Mouse (Mus musculus) kidney, postnatal 4 days (tissue): ENCODE results near the gene Tpk1.

Source experiments
- DNase-seq, 2 experiments: peaks; one replicate each; pipeline ENCODE4 v3.0.0; 2021; ENCODE audit warnings: mixed read lengths in 2 of 2

The Tpk1 gene

GRCm38 (mm10) chr6:43665677-43666546 is at the start of gene Tpk1:
Gene Tpk1 (minus strand): TSS chr6:43666278.
- peak; percentile 96 to 98 for DNase-seq

GRCm38 (mm10) chr6:43702810-43703614 is 36.9 kb upstream of the Tpk1 start:
- DNase-seq: no peak

- no peak for DNase-seq
Observed at GRCm38 (mm10) chr6:43691863-43692262, 25.8 kb upstream of the Tpk1 start.

- DNase-seq: no peak
Observed at GRCm38 (mm10) chr6:43685985-43686384, 19.9 kb upstream of the Tpk1 start.

GRCm38 (mm10) chr6:43682535-43682934 is 16.5 kb upstream of the Tpk1 start:
- no peak for DNase-seq

GRCm38 (mm10) chr6:43678689-43679212 is 12.7 kb upstream of the Tpk1 start:
- no peak for DNase-seq

- DNase-seq: no peak
Observed at GRCm38 (mm10) chr6:43677566-43677965, 11.5 kb upstream of the Tpk1 start.

GRCm38 (mm10) chr6:43676139-43676538 is 10.1 kb upstream of the Tpk1 start:
- DNase-seq: no peak

GRCm38 (mm10) chr6:43674986-43675760 is 9.1 kb upstream of the Tpk1 start:
- peak; percentile 36 to 58 for DNase-seq

GRCm38 (mm10) chr6:43670939-43671338 is 4.9 kb upstream of the Tpk1 start:
- DNase-seq: no peak

GRCm38 (mm10) chr6:43667681-43668080 is 1.6 kb upstream of the Tpk1 start:
- no peak for DNase-seq

GRCm38 (mm10) chr6:43666611-43667400 is 728 bp upstream of the Tpk1 start:
- DNase-seq: no peak

GRCm38 (mm10) chr6:43661822-43662221 is 4.3 kb downstream of the Tpk1 start:
- DNase-seq: no peak

- DNase-seq: no peak
Observed at GRCm38 (mm10) chr6:43658290-43658689, 7.8 kb downstream of the Tpk1 start.

GRCm38 (mm10) chr6:43657845-43658244 is 8.2 kb downstream of the Tpk1 start:
- no peak for DNase-seq

GRCm38 (mm10) chr6:43654876-43655456 is 11.1 kb downstream of the Tpk1 start:
- DNase-seq: no peak

- DNase-seq: no peak
Observed at GRCm38 (mm10) chr6:43649516-43649915, 16.6 kb downstream of the Tpk1 start.

- DNase-seq: no peak
Observed at GRCm38 (mm10) chr6:43645674-43646073, 20.4 kb downstream of the Tpk1 start.

GRCm38 (mm10) chr6:43645105-43645504 is 21.0 kb downstream of the Tpk1 start:
- DNase-seq: no peak

- DNase-seq: no peak
Observed at GRCm38 (mm10) chr6:43643718-43644117, 22.4 kb downstream of the Tpk1 start.

- DNase-seq: peak in 1 of 2 experiments; percentile 33
Observed at GRCm38 (mm10) chr6:43642375-43642774, 23.7 kb downstream of the Tpk1 start.
